Mouse (Mus musculus) myocyte (in vitro differentiated cells): ENCODE measurements around the gene Islr2.

Source experiments
- E2F4 ChIP-seq: IDR thresholded peaks from one replicate; pipeline ENCODE4 v1.6.1; 2011; ENCODE audit warnings: mild to moderate bottlenecking, control low read depth, moderate library complexity; ENCODE audit not compliant: insufficient read depth
- POLR2A ChIP-seq: IDR thresholded peaks from one replicate; pipeline ENCODE4 v1.6.1; 2011; ENCODE audit warnings: low read depth, mild to moderate bottlenecking, control low read depth, moderate library complexity; ENCODE audit not compliant: insufficient read length
- TCF12 ChIP-seq: IDR thresholded peaks from one replicate; pipeline ENCODE4 v1.6.1; 2011; ENCODE audit warnings: mild to moderate bottlenecking, control low read depth; ENCODE audit not compliant: poor library complexity, insufficient read depth, severe bottlenecking
- USF1 ChIP-seq: IDR thresholded peaks from one replicate; pipeline ENCODE4 v1.6.1; 2011; ENCODE audit warnings: low read depth, mild to moderate bottlenecking, control low read depth, moderate library complexity

DNA sequence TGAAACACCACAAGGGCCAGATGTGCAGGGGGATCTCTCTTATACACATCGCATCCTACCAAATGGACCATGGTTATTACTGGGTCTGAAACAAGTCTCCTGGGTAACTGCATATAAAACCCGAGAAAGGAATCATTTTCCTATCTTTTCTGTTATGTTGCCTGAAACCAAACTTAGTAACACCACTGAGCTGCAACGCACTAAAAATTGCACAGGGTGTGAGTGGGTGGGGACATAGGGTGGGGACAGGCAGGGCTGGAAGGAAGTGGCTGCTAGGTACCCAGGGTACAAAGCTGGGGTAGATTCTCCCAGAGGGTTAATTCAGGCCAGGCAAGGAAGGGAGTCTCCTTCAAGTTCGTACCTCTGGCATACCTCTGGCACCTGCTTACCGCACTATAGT is 38.6 kb upstream of the Islr2 start:
- no peak for TF ChIP-seq POLR2A
- TF ChIP-seq TCF12, result no peak
- TF ChIP-seq USF1, result no peak
- TF ChIP-seq E2F4, result no peak
